Mouse (Mus musculus) adrenal gland, postnatal 10 days (tissue): Measurements from ENCODE around the gene Tubg2. TPM values are rescaled to one million over a fixed set of nuclear protein-coding genes. Genes with fewer than 3 reads are reported as not detected.
A peak's percentile ranks its signal among the peaks of the same experiment; 100 is the strongest.

Experiments
- DNase-seq: peaks from one replicate; pipeline ENCODE4 v3.0.0; 2021; ENCODE audit warnings: mixed read lengths
- total RNA-seq, 2 experiments: library from RNA; stranded (reverse); gene quantifications; 2 replicates each; pipeline ENCODE4 v1.2.3; 2021

Tubg2 gene
- total RNA-seq, 2 experiments from 2014 or later: 6.9 to 7.2 TPM

- DNase-seq: no peak
These were observed 22.7 kb downstream of the Tubg2 start for GRCm38 (mm10) chr11:101178061-101179058.

DNA sequence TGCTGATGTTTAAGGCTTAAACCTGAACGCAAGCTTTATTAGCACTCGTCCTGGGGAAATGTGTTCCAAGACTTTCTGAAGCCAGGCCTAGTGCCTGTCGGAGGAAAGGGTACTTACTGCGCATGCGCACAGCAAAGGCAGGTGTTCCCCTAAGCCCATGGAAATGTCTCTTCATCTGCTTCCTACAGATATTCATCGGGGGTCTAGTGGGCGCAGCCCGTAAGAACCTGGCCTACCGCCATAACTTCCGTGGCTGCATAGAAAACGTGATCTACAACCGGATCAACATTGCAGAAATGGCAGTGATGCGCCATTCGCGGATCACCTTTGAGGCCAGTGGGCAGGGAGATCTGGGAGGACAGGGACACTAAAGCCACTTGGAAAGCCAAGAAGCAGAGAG, 23.6 kb downstream of the Tubg2 start:
- no peak for DNase-seq

DNA sequence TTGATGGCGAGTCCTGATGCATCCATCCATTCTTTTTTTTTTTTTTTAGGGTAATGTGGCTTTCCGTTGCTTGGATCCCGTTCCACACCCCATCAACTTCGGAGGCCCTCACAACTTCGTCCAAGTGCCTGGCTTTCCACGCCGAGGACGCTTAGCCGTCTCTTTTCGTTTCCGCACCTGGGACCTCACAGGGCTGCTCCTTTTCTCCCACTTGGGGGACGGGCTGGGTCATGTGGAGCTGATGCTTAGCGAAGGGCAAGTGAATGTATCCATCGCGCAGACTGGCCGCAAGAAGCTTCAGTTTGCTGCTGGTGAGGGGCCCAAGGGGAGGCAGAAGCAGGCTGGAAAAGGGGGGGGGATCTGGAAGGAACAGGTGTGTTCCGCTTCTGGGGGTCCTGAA, 24.6 kb downstream of the Tubg2 start:
- no peak for DNase-seq

GRCm38 (mm10) chr11:101180846-101181740, 25.4 kb downstream of the Tubg2 start:
- DNase-seq: peak; percentile 86

GRCm38 (mm10) chr11:101181961-101182360, 26.3 kb downstream of the Tubg2 start:
- no peak for DNase-seq

- DNase-seq: no peak
These were observed 27.2 kb downstream of the Tubg2 start for GRCm38 (mm10) chr11:101182771-101183517.

DNA sequence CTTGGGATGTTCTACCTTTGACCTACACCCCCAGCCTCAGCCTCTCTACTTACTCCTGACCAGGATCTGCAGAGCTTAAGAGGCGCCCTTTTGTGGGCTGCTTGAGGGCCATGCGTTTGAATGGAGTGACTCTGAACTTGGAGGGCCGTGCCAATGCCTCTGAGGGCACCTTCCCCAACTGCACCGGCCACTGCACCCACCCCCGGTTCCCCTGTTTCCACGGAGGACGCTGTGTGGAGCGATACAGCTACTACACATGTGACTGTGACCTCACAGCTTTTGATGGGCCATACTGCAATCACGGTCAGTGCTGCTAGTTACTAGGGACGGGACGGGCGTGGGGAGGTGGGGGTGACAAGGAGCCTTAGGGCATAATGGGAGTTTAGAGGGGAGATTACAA, 29.3 kb downstream of the Tubg2 start:
- DNase-seq: no peak

- DNase-seq: no peak
These were observed 29.7 kb downstream of the Tubg2 start for GRCm38 (mm10) chr11:101185441-101185840.

- no peak for DNase-seq
These were observed 31.0 kb downstream of the Tubg2 start for GRCm38 (mm10) chr11:101186526-101187247.

DNA sequence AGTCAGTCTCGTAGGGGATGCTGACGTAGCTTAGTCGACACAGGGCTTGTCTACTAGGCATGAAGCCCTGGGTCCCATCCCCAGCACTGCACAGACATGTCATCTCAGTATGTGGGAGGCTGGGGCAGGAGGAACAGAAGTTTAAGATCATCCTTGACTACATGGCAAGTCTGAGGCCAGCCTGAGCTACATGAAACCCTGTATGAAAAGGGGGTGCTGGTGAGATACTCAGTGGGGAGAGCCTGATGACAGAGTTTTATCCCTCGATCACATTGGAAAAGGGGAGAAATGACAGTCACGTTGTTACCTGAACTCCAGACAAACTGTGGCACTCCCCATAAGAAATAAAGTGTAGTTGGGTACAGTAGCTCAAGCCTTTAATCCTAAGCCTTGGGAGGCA, 31.8 kb downstream of the Tubg2 start:
- no peak for DNase-seq

- no peak for DNase-seq
These were observed 32.6 kb downstream of the Tubg2 start for GRCm38 (mm10) chr11:101188166-101188805.

DNA sequence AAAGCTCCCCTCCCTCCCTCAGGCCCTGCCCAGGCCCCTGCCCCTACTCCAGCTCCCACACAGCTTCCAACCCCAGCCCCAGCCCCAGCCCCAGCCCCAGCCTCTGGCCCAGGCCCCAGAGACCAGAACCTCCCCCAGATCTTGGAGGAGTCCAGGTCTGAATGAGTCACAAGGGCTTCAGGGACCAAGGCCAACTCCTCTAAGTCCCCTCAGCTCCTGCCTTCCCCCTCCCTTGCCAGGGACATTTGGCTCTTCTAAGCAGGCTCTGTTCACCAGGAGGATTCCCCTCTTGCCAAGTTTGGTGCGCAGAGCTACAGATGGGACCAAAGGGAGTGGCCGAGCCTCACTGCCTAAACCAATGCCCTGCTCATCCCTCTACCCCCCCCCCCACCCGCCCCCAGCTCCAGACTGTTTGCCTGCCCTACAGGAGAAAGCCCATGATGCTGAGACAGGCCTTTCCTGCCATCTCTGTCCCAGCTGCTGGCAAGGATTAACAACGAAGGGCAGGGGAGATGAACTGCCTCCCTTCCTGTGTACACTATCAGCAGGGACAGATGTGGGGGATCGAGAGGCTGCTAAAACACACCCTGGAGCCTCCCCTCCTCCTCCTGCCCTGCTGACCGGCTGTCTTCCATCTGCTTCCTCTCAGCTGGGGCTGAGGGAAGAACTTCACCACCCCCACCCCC, 33.9 kb downstream of the Tubg2 start:
- peak; percentile 79 for DNase-seq

- DNase-seq: no peak
These were observed 34.6 kb downstream of the Tubg2 start for GRCm38 (mm10) chr11:101190181-101190912.

DNA sequence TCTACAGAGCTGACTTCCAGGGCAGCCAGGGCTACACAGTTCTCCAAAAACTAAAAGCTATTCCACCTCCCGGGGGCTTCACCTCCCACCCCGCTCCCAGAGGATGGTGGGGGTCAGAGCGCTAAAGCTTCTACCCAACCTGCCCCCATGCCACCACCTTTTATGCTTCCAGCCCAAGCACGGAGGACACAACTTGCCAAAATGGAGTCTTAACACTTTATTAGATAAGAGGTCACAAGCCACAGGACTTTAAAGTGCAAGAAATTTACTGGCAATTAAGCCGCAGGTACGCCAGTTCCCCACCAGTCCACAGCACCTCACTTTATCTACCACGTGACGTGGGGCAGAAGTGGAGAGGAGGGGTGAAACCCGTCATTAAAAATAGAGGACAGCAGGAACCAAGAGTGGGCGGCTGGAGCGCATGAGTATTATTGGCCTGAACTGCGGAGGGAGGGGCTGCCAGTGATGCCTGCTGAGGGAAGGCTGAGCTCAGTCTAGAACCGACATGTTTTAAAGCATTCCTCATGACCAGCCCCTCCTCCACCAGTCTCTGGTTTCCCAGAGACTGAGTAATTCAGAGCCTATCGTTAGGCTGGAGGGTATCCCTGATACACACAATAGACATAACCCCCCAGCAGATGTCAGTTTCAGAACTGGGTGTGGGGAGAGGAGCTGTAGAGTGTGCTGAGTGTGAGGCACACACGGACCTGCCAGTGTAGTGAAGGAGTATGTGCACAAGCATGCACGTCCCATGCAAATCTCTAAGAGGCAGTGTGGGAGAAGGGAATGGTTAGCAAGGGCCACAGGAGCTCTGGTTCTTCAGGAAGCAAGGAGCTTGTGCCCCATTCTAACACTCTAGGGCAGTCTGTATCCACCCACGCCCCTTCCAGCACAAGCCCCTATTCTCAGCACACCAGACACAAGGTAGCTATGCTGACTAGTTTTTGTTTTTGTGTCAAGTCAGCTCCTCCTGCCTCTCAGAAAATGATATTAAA, 35.5 kb downstream of the Tubg2 start:
- no peak for DNase-seq

GRCm38 (mm10) chr11:101191919-101192470, 36.3 kb downstream of the Tubg2 start:
- no peak for DNase-seq

DNA sequence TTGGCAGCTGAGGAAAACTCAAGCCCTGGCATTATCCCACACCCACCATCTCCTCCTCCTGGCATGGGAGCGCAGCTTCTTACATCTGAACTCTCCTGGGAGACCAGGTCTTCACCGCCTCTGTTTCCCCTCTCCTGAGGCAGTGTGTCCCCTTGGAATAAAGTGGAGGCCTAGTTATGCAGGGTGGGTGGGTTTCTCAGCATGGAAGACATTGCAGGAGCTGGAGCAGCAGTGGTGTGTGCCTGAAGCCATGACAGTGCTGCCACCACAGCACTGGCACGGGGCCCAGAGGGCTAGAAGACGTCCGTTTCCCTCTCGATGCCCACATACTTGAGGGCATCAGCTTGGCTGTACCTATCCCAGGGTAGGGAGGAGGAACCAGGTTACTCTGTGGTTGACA, 36.9 kb downstream of the Tubg2 start:
- DNase-seq: no peak

GRCm38 (mm10) chr11:101193076-101193475, 37.4 kb downstream of the Tubg2 start:
- DNase-seq: no peak

DNA sequence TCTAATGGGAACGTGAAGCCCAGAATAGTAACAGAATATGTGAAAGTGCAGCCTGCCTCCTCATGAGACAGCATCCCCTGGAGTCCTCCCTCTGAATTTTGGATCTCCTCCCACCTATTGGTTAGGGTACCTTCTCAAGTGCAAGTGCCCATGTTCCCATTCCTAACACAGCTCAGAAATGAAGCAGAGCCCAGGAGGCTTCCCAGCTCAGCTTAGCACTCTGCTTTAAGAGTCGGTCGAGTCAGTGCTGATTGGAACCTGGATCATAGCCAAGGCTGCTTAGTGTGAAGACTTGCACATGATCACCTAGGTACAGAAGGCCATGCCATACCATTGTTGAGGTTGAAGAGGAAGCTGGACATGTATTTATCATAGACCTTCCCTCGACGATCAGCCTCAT, 38.4 kb downstream of the Tubg2 start:
- DNase-seq: no peak
